Mouse (Mus musculus) adipocyte (in vitro differentiated cells): ENCODE data around the gene Apba2.

Experiments
- DNase-seq: peaks from one replicate; pipeline ENCODE4 v3.0.0-alpha.2; 2016; ENCODE audit warnings: low spot score

Apba2 gene

GRCm38 (mm10) chr7:64658914-64659313, 157.4 kb downstream of the Apba2 start:
- no peak for DNase-seq

- DNase-seq: no peak
Measured at GRCm38 (mm10) chr7:64659328-64659727, 157.8 kb downstream of the Apba2 start.

GRCm38 (mm10) chr7:64662506-64662905, 161.0 kb downstream of the Apba2 start:
- no peak for DNase-seq

GRCm38 (mm10) chr7:64663600-64663999, 162.1 kb downstream of the Apba2 start:
- DNase-seq: no peak

GRCm38 (mm10) chr7:64665120-64665519, 163.6 kb downstream of the Apba2 start:
- DNase-seq: no peak

- DNase-seq: no peak
Measured at GRCm38 (mm10) chr7:64665716-64666298, 164.3 kb downstream of the Apba2 start.

GRCm38 (mm10) chr7:64667959-64668358, 166.5 kb downstream of the Apba2 start:
- DNase-seq: no peak

- DNase-seq: no peak
Measured at GRCm38 (mm10) chr7:64679771-64680479, 178.4 kb downstream of the Apba2 start.

- DNase-seq: no peak
Measured at GRCm38 (mm10) chr7:64684893-64685292, 183.4 kb downstream of the Apba2 start.

- DNase-seq: no peak
Measured at GRCm38 (mm10) chr7:64688115-64688817, 186.8 kb downstream of the Apba2 start.

GRCm38 (mm10) chr7:64691831-64692230, 190.3 kb downstream of the Apba2 start:
- no peak for DNase-seq

GRCm38 (mm10) chr7:64694937-64695336, 193.4 kb downstream of the Apba2 start:
- no peak for DNase-seq

GRCm38 (mm10) chr7:64696521-64697281, 195.2 kb downstream of the Apba2 start:
- no peak for DNase-seq

- no peak for DNase-seq
Measured at GRCm38 (mm10) chr7:64697791-64698337, 196.4 kb downstream of the Apba2 start.

GRCm38 (mm10) chr7:64704060-64704595, 202.6 kb downstream of the Apba2 start:
- DNase-seq: no peak

GRCm38 (mm10) chr7:64708176-64708575, 206.7 kb downstream of the Apba2 start:
- no peak for DNase-seq

- no peak for DNase-seq
Measured at GRCm38 (mm10) chr7:64709520-64710262, 208.2 kb downstream of the Apba2 start.

- DNase-seq: no peak
Measured at GRCm38 (mm10) chr7:64716286-64716685, 214.8 kb downstream of the Apba2 start.

- DNase-seq: no peak
Measured at GRCm38 (mm10) chr7:64723313-64723712, 221.8 kb downstream of the Apba2 start.

GRCm38 (mm10) chr7:64724409-64724808, 222.9 kb downstream of the Apba2 start:
- no peak for DNase-seq
